Mouse (Mus musculus) megakaryocyte, embryonic 14.5 days (primary cell): Measurements from ENCODE around the gene Aldh1l1.

Source experiments
- FLI1 ChIP-seq: IDR thresholded peaks from 2 replicates; pipeline ENCODE4 v1.6.1; 2012; ENCODE audit warnings: low read length, inconsistent platforms, mixed read lengths
- GATA1 ChIP-seq: IDR thresholded peaks from 3 replicates; pipeline ENCODE4 v1.6.1; 2012; ENCODE audit warnings: mixed read lengths, low read length, inconsistent platforms, borderline replicate concordance

DNA sequence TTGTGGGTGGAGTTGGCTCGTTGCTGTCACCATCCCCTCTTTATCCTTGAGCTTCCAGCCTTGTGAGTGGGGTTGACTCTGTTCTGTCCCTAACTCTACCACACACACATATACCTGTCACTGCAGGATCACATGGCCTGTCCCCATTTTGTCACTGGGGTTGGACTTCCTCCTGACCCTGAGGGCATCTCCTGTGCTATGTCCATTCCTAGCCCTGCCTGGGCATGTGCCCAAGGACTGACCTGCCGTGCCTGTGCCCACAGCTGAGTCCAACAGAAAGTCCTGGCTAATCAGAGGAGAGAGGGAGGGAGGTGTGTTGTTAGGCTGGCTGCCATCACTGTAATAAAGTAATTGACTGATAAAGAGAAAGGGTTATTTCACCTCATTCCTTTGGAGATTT is 58.2 kb downstream of the Aldh1l1 start:
- TF ChIP-seq GATA1 (no peak), FLI1 (no peak)
